Mouse (Mus musculus): ENCODE data around the gene Gpc1. TPM values are rescaled to one million over a fixed set of nuclear protein-coding genes. Genes with fewer than 3 reads are reported as not detected.

The Gpc1 gene
- polyA plus RNA-seq, 1 experiment: 0.07 TPM

DNA sequence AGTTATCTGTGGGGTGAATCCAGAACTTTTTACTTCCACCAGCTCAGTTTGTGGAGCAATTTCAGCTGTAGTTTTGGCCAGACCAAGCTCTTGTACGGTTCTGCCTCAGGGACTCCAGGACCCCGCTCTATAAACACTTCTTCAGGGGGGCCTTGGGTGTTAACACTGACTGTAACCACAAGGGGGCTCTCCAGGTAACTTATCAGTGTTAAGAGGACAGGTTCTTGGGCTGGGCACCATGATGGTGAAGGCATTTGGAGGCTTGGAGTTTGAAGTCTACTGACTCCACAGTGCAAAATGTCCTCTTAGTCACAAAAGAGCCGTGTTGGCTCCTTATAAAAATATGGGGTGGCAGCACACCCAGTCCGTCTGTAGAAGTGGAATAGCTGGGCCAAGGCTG is 77.6 kb downstream of the Gpc1 start:
- no peaks in the 10 kb centered on the region for H3K9me3 ChIP-seq (ENCODE audit: control insufficient read depth, low read length)
- H3K36me3 ChIP-seq (ENCODE audit: control insufficient read depth): peaks cover 6% of the 10 kb centered on the region
- no peak overlapping the region for H3K4me3 ChIP-seq (replicated peaks)
- TF ChIP-seq TAL1 (IDR thresholded peaks at IDR 0.05; ENCODE audit: low read length): no peak
- no peak for TF ChIP-seq GATA1 (IDR thresholded peaks at IDR 0.05; ENCODE audit: low read length)
- H3K4me1 ChIP-seq (ENCODE audit: control insufficient read depth): peaks cover 69% of the 10 kb centered on the region
- H3K27me3 ChIP-seq (ENCODE audit: control insufficient read depth): no peaks in the 10 kb centered on the region; the same call in 1 of the 2 replicates

Other genes starting within 250 kb of the Gpc1 start
- not detected in 2 replicates for gene Olfr1412, start 245.9 kb upstream of the Gpc1 start, polyA plus RNA-seq (2012)
- gene Olfr1411, start 237.2 kb upstream of the Gpc1 start, polyA plus RNA-seq (2012): not detected in 2 replicates
- 0.01 TPM in 1 of 2 replicates, not detected in the other for gene Olfr1410, start 225.9 kb upstream of the Gpc1 start, polyA plus RNA-seq (2012)
- not detected in 2 replicates for gene Olfr12, start 213.9 kb upstream of the Gpc1 start, polyA plus RNA-seq (2012)
- gene Cops9, start 189.7 kb upstream of the Gpc1 start, polyA plus RNA-seq (2012): 5.1 and 9.4 TPM in 2 replicates
- gene Otos, start 182.8 kb upstream of the Gpc1 start, polyA plus RNA-seq (2012): 0.07 TPM in 1 of 2 replicates, not detected in the other
- gene Ankmy1, start 71.3 kb downstream of the Gpc1 start, polyA plus RNA-seq (2012): not detected in 2 replicates
- 0.57 and 0.70 TPM in 2 replicates for gene Dusp28, start 75.3 kb downstream of the Gpc1 start, polyA plus RNA-seq (2012)
- gene Rnpepl1, start 79.1 kb downstream of the Gpc1 start, polyA plus RNA-seq (2012): 6.5 and 7.7 TPM in 2 replicates
- gene Capn10, start 102.7 kb downstream of the Gpc1 start, polyA plus RNA-seq (2012): 0.75 and 0.88 TPM in 2 replicates
- 0.01 TPM in 2 replicates for gene Gpr35, start 119.2 kb downstream of the Gpc1 start, polyA plus RNA-seq (2012)
- gene Aqp12, start 174.7 kb downstream of the Gpc1 start, polyA plus RNA-seq (2012): not detected in 2 replicates